Mouse (Mus musculus): Measurements from ENCODE around the gene Vsig1.
A peak's percentile ranks its signal among the peaks of the same experiment; 100 is the strongest.

Vsig1 gene

DNA sequence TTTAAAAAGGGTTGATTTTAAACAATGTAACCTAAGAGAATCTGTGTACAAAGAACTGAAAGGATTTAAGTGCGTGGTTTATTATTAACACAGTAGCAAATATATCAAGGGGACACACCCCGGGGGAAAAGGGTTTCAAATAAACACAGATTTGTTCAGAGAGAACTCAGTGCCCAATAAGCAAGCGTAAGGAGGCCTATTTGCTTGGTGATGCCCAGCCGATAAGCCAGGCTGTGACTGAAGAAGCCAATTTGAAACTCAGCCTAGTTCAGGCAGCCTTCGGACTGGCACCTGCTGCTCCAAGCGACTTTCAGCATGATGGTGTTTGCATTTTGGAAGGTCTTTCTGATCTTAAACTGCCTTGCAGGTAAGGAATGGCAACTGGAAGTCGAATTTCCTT, at the start of gene Vsig1:
Vsig1 (plus strand) TSS at position 249 of the 400 bp plus-strand sequence.
- no peak for DNase-seq

DNA sequence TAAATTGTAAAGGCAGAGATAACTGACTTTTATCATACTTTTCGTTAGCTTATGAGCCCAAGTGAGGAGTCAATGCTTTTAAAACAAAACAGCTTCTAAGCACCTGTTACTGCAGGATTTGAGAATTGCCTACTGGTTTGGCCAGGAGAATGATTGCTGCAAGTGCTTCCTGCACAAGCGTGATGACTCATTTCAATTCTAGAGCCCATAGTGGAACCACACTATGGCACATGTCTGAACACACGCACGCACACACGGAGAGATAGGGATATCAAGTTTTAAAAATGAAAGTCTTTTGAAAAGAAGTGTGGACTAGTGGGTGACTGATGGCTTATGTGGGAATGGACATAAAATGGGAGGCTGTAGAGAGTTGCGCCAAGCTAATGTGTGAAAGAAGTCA, 44.6 kb upstream of the Vsig1 start:
- DNase-seq, result no peak

DNA sequence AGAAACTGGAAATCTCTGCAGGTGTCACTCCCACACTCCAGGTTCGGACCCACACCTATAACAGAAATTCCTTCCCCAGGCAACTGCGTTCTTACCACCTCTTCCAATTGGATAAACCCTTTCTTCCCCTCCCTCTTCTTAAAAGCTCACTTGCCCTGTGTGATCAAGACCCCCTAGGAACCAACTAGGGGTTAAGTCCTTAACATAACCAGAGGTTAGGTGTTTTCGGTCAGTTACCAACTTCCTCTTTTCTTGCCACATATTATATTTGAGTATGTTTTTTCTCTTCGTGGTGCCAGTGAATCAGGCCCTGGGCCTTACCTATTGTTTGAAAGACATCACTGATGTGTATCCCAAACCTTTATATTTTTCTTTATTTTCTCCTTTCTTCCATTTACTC, 44.0 kb upstream of the Vsig1 start:
- no peak for DNase-seq

DNA sequence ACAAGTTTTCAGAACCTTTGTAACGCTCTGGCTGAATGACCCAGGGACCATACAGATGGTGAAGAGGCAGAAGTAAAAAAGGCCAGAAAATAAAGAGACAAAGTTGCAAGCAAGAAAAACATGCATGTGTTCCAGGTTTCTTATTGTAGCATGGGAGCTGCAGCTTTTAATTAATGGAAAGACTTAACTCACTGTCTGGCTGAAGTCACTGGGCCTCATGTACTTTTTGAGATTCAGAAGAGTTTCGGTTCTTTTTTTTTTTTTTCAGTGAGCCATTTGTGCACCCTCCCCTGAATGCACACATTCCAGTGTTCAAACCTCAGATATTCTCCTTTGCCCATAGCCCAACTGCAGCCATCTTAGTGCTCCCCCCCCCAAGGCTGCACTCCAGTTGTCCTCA, 20.2 kb upstream of the Vsig1 start:
- no peak for DNase-seq

DNA sequence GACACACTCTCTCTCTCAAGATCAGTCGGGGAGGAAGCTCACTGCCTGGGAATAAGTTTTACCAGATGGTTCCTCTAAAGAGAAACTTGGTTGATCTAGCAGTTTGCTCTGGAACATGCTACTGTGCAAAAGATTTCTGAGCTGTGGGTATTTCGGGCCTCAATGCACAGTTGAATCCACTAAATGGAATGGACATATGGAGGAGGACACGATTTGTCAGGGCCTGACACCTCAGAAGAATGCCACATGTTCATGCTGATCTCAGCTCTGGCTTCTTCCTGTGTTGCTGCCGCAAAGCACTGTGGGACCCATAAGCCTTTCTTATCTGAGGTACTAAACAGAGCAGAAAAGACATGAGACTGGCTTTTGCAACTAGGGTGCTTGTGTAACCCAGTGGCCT, 15.6 kb upstream of the Vsig1 start:
- no peak for DNase-seq

DNA sequence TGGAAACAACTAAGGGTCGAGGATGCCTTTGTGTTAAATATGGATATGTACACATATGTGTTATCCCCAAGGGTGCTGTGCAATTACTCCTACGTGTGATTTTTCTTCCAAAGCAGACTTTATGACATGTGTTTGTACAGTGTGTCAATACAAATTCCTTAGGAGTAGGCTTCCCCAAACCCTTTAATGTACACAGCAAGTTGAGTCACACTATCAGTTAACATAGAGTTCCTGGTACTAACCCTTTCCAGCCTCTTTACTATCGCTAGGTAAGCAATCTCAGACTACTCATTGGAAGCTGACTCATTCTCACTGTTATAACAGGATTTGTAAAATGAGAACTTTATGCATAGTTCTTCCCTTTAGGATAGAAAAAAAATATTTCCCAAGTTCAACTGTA, 3.9 kb upstream of the Vsig1 start:
- DNase-seq, result no peak

DNA sequence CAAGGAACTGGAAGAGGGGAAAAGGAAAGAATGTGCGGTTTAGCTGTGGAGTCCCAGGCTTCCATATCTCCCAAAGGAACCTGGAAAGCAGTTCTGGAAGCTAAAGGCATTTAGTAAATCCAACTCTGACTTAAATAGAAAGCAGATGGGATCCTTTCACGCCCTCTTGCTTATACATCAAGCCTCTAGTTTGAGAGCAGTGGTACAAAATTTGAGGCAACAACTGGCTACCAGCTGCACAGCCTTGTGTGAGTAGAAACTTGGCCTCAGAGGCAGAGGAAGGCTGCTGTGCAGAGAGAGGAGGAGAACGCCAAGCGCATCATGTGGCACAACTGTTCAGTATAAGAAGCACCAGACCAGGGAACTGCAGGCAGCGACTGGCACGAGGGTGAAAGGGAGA, 13.9 kb downstream of the Vsig1 start:
- no peak for DNase-seq

DNA sequence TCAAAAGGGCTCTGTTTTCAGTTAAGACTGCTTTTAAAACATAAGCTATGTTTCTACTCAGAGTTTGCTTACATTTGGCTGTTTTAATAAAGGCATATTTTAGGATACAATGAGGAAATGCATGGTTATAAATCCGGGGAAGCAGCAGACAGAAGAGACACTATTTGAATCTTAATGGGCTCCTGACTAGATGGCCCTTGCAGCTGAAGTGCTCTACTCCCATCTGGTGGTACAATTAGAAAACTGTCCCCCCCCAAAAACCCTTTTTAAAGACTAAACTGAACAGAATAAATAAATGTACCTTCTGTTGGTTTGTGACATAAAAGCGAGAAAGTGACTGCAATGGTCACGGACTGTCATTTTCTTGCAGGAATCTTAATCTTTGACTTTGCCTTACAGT, 24.7 kb downstream of the Vsig1 start:
- DNase-seq, result no peak

DNA sequence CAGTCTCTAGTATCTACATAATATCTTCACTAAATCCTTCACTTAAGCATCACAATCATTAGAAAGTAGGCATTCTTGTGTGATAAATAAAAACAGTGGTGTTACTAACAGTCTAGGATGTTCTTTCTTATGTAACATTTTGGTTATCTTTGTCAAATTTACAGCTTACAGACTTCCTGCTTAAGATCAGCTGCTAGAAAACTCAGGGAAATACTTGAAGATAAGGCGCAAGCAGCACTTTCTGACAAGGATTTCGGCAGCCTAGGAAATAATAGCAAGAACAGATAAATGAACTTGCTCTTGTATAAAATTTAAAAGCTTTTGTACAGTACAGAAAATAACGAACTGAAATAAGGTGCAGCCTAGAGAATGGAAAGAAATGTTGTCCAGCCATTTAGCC, 25.9 kb downstream of the Vsig1 start:
- DNase-seq, result no peak

DNA sequence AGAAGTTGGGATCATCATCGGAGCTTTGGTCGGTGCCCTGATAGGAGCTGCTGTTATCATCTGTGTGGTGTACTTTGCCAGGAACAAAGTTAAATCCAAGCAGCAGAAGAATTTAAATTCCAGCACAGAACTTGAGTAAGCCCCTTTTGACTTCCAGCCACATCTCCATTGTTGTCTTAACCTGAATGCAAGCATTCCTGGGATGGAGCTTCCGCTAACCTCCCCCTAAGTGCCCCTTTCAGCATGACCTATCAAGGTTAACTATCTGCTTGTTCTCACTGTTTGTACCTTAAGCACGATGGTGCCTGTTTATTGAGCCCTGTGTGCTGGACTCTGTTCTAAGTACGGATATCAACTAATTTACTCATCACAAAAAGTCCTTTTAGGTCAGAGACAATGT, 28.9 kb downstream of the Vsig1 start:
- no peak for DNase-seq

DNA sequence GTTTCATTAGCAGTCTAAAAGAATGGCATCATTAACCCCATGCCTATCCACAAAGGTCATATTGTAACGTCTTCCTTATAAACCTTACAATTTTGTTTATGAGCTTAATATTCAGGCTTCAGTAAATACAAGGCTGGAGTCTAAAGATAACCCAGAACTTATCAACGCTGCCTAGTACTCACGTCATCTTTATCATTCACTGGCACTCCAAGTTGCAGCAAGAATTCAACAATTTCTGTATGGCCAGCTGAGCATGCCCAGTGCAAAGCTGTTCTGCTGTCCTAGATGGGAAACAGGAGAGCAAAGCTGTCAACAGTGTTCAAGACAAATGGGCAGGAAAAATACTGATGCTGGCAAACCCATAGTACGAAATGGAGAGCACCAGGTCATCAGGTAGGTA, 46.2 kb downstream of the Vsig1 start:
- no peak for DNase-seq

DNA sequence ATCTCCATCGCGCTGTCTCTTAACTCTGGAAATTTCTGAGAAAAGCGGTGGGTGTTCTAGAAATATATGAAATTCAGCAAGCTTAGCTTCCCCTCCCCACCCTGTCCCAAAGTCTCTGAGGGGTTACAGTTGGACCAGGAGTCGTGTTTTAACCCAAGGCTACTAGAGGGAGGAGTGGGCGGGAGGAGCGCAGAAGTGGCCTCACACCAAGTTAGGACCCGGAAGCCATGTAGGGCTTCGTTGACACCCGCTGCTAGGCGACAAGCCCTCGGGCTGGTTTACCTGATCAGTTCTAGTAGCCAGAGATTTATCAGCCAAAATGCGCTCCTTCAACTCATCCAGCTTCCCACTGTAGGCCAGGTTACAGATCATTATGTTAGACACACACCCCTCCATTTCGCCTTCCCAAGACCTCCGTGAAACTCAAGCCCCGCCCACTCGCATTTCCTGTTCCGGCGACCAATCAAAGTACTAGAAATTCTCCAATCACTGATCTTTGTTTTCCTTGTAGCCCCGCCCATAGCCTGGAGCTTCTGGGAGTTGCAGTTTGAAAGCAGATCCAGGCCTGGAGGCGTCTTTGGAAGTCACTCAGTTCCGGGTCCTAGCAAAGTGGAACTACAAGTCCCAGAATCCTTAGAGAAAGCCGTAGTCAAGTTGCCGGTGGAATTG, 49.0 kb downstream of the Vsig1 start, which contains the start of the genes Psmd10 and Atg4a:
Psmd10 (minus strand) TSS at position 457 of the 669 bp plus-strand sequence.
Atg4a (plus strand) TSS at position 636 of the 669 bp plus-strand sequence.
- peak; percentile 95 for DNase-seq

DNA sequence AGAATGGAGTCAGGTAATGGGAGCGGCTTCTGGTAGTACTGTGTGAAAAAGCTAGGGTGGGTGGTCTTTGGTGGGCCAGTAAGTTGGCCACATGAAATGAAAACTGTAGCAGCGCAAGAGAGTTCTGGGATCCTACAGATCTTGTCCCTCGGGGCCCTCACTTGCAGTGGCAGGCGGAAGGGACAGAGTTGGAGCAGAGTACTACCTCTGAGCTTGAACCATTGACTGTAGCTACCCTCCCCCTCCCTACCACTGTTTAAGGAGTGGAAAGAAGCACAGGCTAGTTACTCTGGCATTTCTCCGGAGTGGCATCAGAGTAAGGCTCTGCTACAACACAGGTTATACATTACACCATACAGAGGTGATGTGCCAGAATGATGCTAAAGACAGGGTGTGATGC, 49.6 kb downstream of the Vsig1 start:
- DNase-seq, result no peak

DNA sequence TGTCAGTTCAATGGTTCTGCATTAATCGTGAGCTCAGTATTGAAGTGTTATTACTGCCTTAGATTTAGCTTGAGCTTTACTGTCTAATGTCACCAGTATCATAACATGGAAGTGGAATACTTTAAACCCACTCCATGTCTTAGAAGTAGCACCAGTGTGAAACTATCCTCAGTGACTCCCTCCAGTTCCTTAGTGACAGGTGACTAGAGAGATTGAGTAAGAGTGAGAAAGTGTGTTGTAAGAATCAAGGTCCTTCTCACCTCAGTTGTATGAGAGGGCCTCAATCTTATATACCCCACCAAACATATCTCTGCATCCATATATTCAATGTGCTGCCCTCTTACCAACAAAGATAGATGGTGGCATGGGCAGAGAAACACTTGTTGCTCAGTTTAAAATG, 71.5 kb downstream of the Vsig1 start:
- no peak for DNase-seq

DNA sequence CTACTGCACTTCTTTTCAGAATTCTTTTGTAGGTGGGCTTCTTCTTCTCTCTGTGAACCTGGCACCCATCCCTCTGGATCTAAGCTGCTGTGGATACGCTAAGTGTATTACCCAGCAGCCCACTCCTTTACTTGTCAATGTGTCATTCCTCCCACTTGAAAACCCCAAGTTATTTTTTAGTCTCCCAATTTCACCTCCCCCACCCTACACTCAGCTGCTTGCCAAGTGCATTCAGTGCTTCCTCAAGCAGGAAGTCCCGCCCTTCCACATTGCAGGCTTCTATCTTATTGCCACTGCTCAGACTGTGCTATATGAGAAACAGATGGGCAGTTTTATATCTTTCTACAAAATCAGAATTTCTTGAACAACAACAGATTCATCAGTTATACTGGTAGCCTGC, 72.1 kb downstream of the Vsig1 start:
- DNase-seq, result no peak

DNA sequence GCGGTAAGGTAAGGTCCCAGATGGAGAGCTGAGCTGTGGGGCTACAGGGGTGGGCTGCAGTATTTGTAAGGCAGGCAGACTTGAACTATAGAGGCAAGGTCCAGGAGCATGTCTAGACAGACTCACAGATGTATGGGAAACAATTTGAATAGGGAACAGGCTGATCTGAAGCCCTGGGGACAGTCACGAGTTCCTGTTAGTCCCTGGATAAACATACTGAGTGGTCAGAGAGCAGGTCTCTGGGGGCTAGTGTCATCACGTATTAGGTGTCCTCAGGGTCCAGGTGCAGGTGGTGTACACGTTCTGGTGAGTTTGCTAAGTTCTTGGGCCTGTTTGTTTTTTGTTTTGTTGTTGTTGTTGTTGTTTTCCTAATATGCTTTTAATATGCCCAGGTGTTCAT, 72.8 kb downstream of the Vsig1 start:
- no peak for DNase-seq

DNA sequence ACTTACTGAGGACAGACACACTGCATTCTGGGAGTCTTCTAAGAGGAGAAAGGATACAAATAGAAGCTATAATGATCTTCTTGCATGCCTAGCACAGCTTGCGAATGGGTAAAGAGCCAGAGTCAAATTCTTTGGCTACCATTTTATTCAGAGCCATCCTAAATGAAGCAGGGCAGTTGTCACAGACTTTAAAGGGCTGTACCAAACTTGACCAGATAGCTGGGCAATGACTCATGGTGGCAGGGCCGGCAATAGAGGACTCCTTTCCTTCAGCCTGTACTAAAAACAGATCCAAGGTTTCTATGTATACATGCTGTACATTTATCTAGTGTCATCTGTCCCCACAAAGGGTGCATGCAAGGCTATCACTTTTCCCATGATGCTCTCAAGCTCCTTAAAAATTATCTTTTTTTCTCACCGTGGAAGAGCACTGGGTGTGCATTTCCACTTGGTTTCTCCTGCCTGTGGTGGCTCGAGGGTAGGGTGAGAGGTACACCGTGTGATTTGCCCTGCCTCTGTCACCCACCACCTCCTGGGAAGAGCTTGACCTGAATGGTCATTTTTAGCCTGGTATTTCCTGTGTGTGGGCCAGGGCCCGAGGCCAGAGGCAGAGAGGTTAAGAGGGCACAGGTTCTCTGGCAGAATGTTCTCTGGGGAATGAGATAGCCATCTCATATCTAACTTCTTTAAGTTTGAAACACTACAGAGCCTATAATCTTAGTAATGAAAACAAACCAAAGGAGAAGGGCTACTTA, 76.0 kb downstream of the Vsig1 start:
- no peak for DNase-seq

DNA sequence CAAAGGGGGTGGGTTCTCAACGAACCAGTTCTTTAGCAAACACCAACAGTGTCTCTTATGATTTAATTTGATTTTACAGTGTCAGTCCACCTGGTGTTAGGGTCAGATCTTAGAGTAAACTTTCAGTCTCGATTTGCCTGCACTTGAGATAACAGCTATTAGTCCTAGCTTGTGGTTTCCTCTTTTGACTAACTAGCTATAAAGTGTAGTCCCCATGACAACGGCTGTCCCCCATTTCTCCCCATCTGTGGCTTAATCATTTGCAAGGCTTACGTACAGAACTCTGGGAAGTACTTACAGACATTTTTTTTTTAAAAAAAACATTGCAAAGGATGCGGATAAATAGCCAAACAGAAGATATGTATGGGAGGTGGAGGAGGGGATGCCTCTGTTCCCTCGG, 77.4 kb downstream of the Vsig1 start:
- DNase-seq, result no peak

DNA sequence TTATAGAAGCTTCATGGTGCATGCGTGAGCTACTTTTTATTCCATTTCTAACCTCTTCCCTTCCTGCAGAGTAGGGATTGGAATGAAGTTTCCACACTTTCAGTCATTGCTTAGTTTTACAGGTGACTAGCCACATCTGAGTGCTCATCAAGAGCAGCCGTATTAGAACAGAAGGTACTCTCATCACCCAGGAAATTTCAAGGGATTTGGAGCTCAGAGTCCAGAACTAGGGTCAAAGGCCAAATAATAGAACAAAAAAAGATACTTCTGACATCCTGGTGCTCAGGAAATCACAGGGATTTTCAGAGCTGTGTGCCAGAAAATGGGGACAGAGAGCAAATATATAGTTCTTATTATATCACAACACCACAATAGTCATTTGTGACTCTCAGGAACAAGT, 77.8 kb downstream of the Vsig1 start:
- no peak for DNase-seq
